Mouse (Mus musculus): Measurements from ENCODE around the gene Zfp410. TPM values are rescaled to one million over a fixed set of nuclear protein-coding genes. Genes with fewer than 3 reads are reported as not detected.

Zfp410 gene
- polyA plus RNA-seq, 1 experiment from 2014 or later = 64.7 TPM

DNA sequence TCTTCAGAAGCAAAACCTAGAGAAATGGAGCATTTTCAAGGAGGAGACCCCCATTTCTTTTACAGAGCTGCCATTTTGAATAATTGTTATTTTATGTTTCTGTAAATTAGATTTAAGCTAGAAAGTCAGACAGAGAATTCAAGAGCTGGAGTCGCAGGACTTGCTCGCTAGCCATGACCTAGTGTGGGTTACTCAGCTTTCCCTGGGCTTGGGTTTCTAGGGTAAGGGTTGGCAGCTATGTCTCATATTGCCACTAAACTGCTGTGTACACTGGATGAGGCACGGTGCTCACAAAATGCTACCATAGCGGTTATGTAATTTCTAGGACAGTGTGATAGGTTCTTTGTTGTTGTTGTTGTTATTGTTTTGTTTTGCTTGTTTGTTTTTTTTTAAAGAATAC lies 76.0 kb downstream of the Zfp410 start:
- ATAC-seq (ENCODE audit: low read depth) = no peak
- no peak for DNase-seq (ENCODE audit: low spot score)
- Histone ChIP-seq H3K27me3 (replicated peaks; ENCODE audit: control insufficient read depth, insufficient read depth, low read length) (no peaks in the 10 kb centered on the region), H3K4me2 (ENCODE audit: low read depth, low read length) (no peak overlapping the region), H3K4me1 (ENCODE audit: control insufficient read depth, insufficient read depth, low read length) (no peaks in the 10 kb centered on the region), H3K9me3 (ENCODE audit: control insufficient read depth, low read length) (no peaks in the 10 kb centered on the region), H3K4me3 (ENCODE audit: low read depth, low read length) (no peak overlapping the region), H3K27ac (replicated peaks; ENCODE audit: low read depth, low read length) (no peak overlapping the region), H3K9ac (ENCODE audit: low read depth, low read length) (no peak overlapping the region), H3K36me3 (ENCODE audit: control insufficient read depth, insufficient read depth, low read length) (no peaks in the 10 kb centered on the region)
- WGBS = 93% methylated on average over 4 of the region's 4 CpGs

Other genes starting within 250 kb of the Zfp410 start
- gene Acot5, start 247.5 kb upstream of the Zfp410 start, polyA plus RNA-seq (2014; fragmentation: Nextera tagmentation; extraction: Ambion mirVana) = not detected in 2 replicates
- gene Acot6, start 216.2 kb upstream of the Zfp410 start, polyA plus RNA-seq (2014; fragmentation: Nextera tagmentation; extraction: Ambion mirVana) = 2.3 and 2.6 TPM in 2 replicates
- gene Dnal1, start 202.5 kb upstream of the Zfp410 start, polyA plus RNA-seq (2014; fragmentation: Nextera tagmentation; extraction: Ambion mirVana) = 5.9 and 7.1 TPM in 2 replicates
- gene Pnma1, start 168.4 kb upstream of the Zfp410 start, polyA plus RNA-seq (2014; fragmentation: Nextera tagmentation; extraction: Ambion mirVana) = 1.4 TPM in 2 replicates
- 9.4 and 9.8 TPM in 2 replicates for gene Elmsan1, start 98.0 kb upstream of the Zfp410 start, polyA plus RNA-seq (2014; fragmentation: Nextera tagmentation; extraction: Ambion mirVana)
- 18.8 and 22.5 TPM in 2 replicates for gene Ptgr2, start 31.6 kb upstream of the Zfp410 start, polyA plus RNA-seq (2014; fragmentation: Nextera tagmentation; extraction: Ambion mirVana)
- 34.0 and 41.1 TPM in 2 replicates for gene Coq6, start 44.8 kb downstream of the Zfp410 start, polyA plus RNA-seq (2014; fragmentation: Nextera tagmentation; extraction: Ambion mirVana)
- gene Fam161b, start 45.0 kb downstream of the Zfp410 start, polyA plus RNA-seq (2014; fragmentation: Nextera tagmentation; extraction: Ambion mirVana) = 2.5 and 2.6 TPM in 2 replicates
- gene Entpd5, start 92.2 kb downstream of the Zfp410 start, polyA plus RNA-seq (2014; fragmentation: Nextera tagmentation; extraction: Ambion mirVana) = 19.0 and 20.1 TPM in 2 replicates
- gene Bbof1, start 92.2 kb downstream of the Zfp410 start, polyA plus RNA-seq (2014; fragmentation: Nextera tagmentation; extraction: Ambion mirVana) = 1.5 and 2.1 TPM in 2 replicates
- gene Rnf113a2, start 100.3 kb downstream of the Zfp410 start, polyA plus RNA-seq (2014; fragmentation: Nextera tagmentation; extraction: Ambion mirVana) = 22.5 and 24.3 TPM in 2 replicates
- gene Aldh6a1, start 134.2 kb downstream of the Zfp410 start, polyA plus RNA-seq (2014; fragmentation: Nextera tagmentation; extraction: Ambion mirVana) = 37.4 and 38.7 TPM in 2 replicates
- gene Lin52, start 134.6 kb downstream of the Zfp410 start, polyA plus RNA-seq (2014; fragmentation: Nextera tagmentation; extraction: Ambion mirVana) = 20.2 and 21.8 TPM in 2 replicates

Measured in embryonic facial prominence, embryonic 14.5 days (tissue).